Mouse (Mus musculus): ENCODE measurements around the gene Piezo1. TPM values are rescaled to one million over a fixed set of nuclear protein-coding genes. Genes with fewer than 3 reads are reported as not detected.
A peak's percentile ranks its signal among the peaks of the same experiment; 100 is the strongest.

Piezo1 gene
- 26.6 and 27.7 TPM in 2 replicates for polyA plus RNA-seq (2014; fragmentation: Nextera tagmentation; extraction: Ambion mirVana)

GRCm38 (mm10) chr8:122551265-122552051 is at the start of gene Piezo1:
Piezo1 (minus strand) TSS chr8:122551329.
- 0 out of 2 replicates have a peak, but pooled peaks cover 6% of the 10 kb centered on the region for H3K36me3 ChIP-seq (ENCODE audit: insufficient read depth)
- peak within 1 kb of the TSS; percentile 93 for H3K4me2 ChIP-seq
- peak within 1 kb of the TSS; percentile 92 for H3K27ac ChIP-seq (ENCODE audit: low read depth)
- no peaks in the 10 kb centered on the region for H3K27me3 ChIP-seq (ENCODE audit: insufficient read depth, low read length)
- peaks cover 20% of the 10 kb centered on the region for H3K4me1 ChIP-seq (ENCODE audit: insufficient read depth)
- peak within 1 kb of the TSS; percentile 82 for H3K4me3 ChIP-seq (ENCODE audit: low read depth, low read length)
- DNase-seq, result peak; percentile 95
- H3K9me3 ChIP-seq (ENCODE audit: low read depth, low read length), result no peaks in the 10 kb centered on the region
- WGBS, result 10% methylated on average over 51 of the region's 56 CpGs
- peak; percentile 100 for TF ChIP-seq CTCF (IDR thresholded peaks at IDR 0.05; ENCODE audit: low read depth)
- peak within 1 kb of the TSS; percentile 94 for H3K9ac ChIP-seq
- peak; percentile 86 for ATAC-seq (ENCODE audit: insufficient read depth)

GRCm38 (mm10) chr8:122600666-122601065 is 49.5 kb upstream of the Piezo1 start:
- Histone ChIP-seq H3K27ac (ENCODE audit: low read depth) (no peak overlapping the region), H3K9ac (no peak overlapping the region), H3K9me3 (ENCODE audit: low read depth, low read length) (no peaks in the 10 kb centered on the region), H3K4me2 (no peak overlapping the region), H3K27me3 (ENCODE audit: insufficient read depth, low read length) (no peaks in the 10 kb centered on the region), H3K4me1 (ENCODE audit: insufficient read depth) (no peaks in the 10 kb centered on the region), H3K36me3 (ENCODE audit: insufficient read depth) (0 out of 2 replicates have a peak, but pooled peaks cover 3% of the 10 kb centered on the region), H3K4me3 (ENCODE audit: low read depth, low read length) (no peak overlapping the region)
- DNase-seq (no peak), ATAC-seq (ENCODE audit: insufficient read depth) (no peak)
- 88% methylated on average over 9 of the region's 9 CpGs for WGBS
- TF ChIP-seq CTCF (IDR thresholded peaks at IDR 0.05; ENCODE audit: low read depth), result no peak

GRCm38 (mm10) chr8:122596031-122596430 is 44.9 kb upstream of the Piezo1 start:
- H3K4me3 ChIP-seq (ENCODE audit: low read depth, low read length), result no peak overlapping the region
- H3K9ac ChIP-seq, result no peak overlapping the region
- no peak for TF ChIP-seq CTCF (IDR thresholded peaks at IDR 0.05; ENCODE audit: low read depth)
- WGBS, result 38% methylated on average over 4 of the region's 4 CpGs
- H3K4me1 ChIP-seq (ENCODE audit: insufficient read depth), result no peaks in the 10 kb centered on the region
- no peak overlapping the region for H3K27ac ChIP-seq (ENCODE audit: low read depth)
- no peaks in the 10 kb centered on the region for H3K27me3 ChIP-seq (ENCODE audit: insufficient read depth, low read length)
- no peak overlapping the region for H3K4me2 ChIP-seq
- DNase-seq, result no peak
- no peak for ATAC-seq (ENCODE audit: insufficient read depth)
- 0 out of 2 replicates have a peak, but pooled peaks cover 3% of the 10 kb centered on the region for H3K36me3 ChIP-seq (ENCODE audit: insufficient read depth)
- H3K9me3 ChIP-seq (ENCODE audit: low read depth, low read length), result no peaks in the 10 kb centered on the region

GRCm38 (mm10) chr8:122593783-122594507 is 42.8 kb upstream of the Piezo1 start:
- no peaks in the 10 kb centered on the region for H3K4me1 ChIP-seq (ENCODE audit: insufficient read depth)
- no peak overlapping the region for H3K27ac ChIP-seq (ENCODE audit: low read depth)
- H3K9me3 ChIP-seq (ENCODE audit: low read depth, low read length), result no peaks in the 10 kb centered on the region
- H3K4me2 ChIP-seq, result no peak overlapping the region
- WGBS, result 67% methylated on average over 19 of the region's 19 CpGs
- H3K9ac ChIP-seq, result no peak overlapping the region
- 0 out of 2 replicates have a peak, but pooled peaks cover 3% of the 10 kb centered on the region for H3K36me3 ChIP-seq (ENCODE audit: insufficient read depth)
- DNase-seq (no peak), ATAC-seq (ENCODE audit: insufficient read depth) (no peak)
- no peak overlapping the region for H3K4me3 ChIP-seq (ENCODE audit: low read depth, low read length)
- no peaks in the 10 kb centered on the region for H3K27me3 ChIP-seq (ENCODE audit: insufficient read depth, low read length)
- no peak for TF ChIP-seq CTCF (IDR thresholded peaks at IDR 0.05; ENCODE audit: low read depth)

GRCm38 (mm10) chr8:122593240-122593639 is 42.1 kb upstream of the Piezo1 start:
- no peak for DNase-seq
- H3K4me1 ChIP-seq (ENCODE audit: insufficient read depth), result no peaks in the 10 kb centered on the region
- H3K9ac ChIP-seq, result no peak overlapping the region
- 0 out of 2 replicates have a peak, but pooled peaks cover 3% of the 10 kb centered on the region for H3K36me3 ChIP-seq (ENCODE audit: insufficient read depth)
- no peaks in the 10 kb centered on the region for H3K27me3 ChIP-seq (ENCODE audit: insufficient read depth, low read length)
- no peaks in the 10 kb centered on the region for H3K9me3 ChIP-seq (ENCODE audit: low read depth, low read length)
- H3K27ac ChIP-seq (ENCODE audit: low read depth), result no peak overlapping the region
- no peak overlapping the region for H3K4me3 ChIP-seq (ENCODE audit: low read depth, low read length)
- no peak for TF ChIP-seq CTCF (IDR thresholded peaks at IDR 0.05; ENCODE audit: low read depth)
- WGBS, result 49% methylated on average over 12 of the region's 12 CpGs
- no peak for ATAC-seq (ENCODE audit: insufficient read depth)
- no peak overlapping the region for H3K4me2 ChIP-seq

GRCm38 (mm10) chr8:122586749-122587148 is 35.6 kb upstream of the Piezo1 start:
- Histone ChIP-seq H3K36me3 (ENCODE audit: insufficient read depth) (no peaks in the 10 kb centered on the region), H3K9ac (no peak overlapping the region), H3K4me2 (no peak overlapping the region), H3K4me1 (ENCODE audit: insufficient read depth) (no peaks in the 10 kb centered on the region), H3K27ac (ENCODE audit: low read depth) (no peak overlapping the region), H3K27me3 (ENCODE audit: insufficient read depth, low read length) (no peaks in the 10 kb centered on the region), H3K4me3 (ENCODE audit: low read depth, low read length) (no peak overlapping the region), H3K9me3 (ENCODE audit: low read depth, low read length) (no peaks in the 10 kb centered on the region)
- TF ChIP-seq CTCF (IDR thresholded peaks at IDR 0.05; ENCODE audit: low read depth), result no peak
- 78% methylated on average over 10 of the region's 10 CpGs for WGBS
- ATAC-seq (ENCODE audit: insufficient read depth), result no peak
- no peak for DNase-seq

GRCm38 (mm10) chr8:122586171-122586570 is 35.0 kb upstream of the Piezo1 start:
- TF ChIP-seq CTCF (IDR thresholded peaks at IDR 0.05; ENCODE audit: low read depth), result no peak
- Histone ChIP-seq H3K9ac (no peak overlapping the region), H3K4me3 (ENCODE audit: low read depth, low read length) (no peak overlapping the region), H3K9me3 (ENCODE audit: low read depth, low read length) (no peaks in the 10 kb centered on the region), H3K4me1 (ENCODE audit: insufficient read depth) (no peaks in the 10 kb centered on the region), H3K27ac (ENCODE audit: low read depth) (no peak overlapping the region), H3K4me2 (no peak overlapping the region), H3K36me3 (ENCODE audit: insufficient read depth) (no peaks in the 10 kb centered on the region), H3K27me3 (ENCODE audit: insufficient read depth, low read length) (no peaks in the 10 kb centered on the region)
- 68% methylated on average over 7 of the region's 7 CpGs for WGBS
- no peak for DNase-seq
- no peak for ATAC-seq (ENCODE audit: insufficient read depth)

All from lung, embryonic 14.5 days (tissue).